In the genomic region with DNA sequence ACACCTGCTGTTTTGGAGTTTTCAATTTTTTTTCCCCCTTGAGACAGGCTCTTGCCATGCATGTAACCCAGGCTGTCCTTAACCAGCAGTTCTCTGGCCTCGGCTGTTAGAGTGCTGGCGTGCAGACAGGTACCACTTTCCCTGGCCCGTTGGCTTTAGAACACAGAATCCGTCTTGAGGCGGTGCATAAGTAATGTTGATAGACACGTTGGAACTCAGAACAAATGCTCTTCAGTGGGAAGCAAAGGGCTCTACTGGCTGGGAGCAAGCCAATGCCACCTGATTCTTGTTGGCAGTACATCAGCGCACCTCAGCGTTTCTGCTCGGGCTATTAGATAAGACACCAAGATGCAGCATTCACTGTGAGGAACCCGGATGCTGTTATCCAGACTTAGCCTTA, we compare ENCODE assay signal across 20 mouse cellular contexts. TPM values are rescaled to one million over a fixed set of nuclear protein-coding genes. Genes with fewer than 3 reads are reported as not detected.
DNase-seq lines count a peak whose midpoint lies in the region; ATAC-seq and TF ChIP-seq lines count a peak whose summit lies in the region.
"Had no signal": no experiment of that assay in that cellular context is flagged by ENCODE, and none has a peak within 500 bp of the region (broad histone marks: within the 10 kb centered on the region; RNA-seq: fewer than 3 reads in every experiment).

No protein-coding gene starts in this region.

- H3K27ac ChIP-seq in layer of hippocampus, adult 2 months: no peak overlapping the region
- no peak overlapping the region for H3K27ac ChIP-seq in liver, embryonic 12.5 days
- H3K27ac ChIP-seq: embryonic facial prominence, embryonic 12.5 days; hindbrain, embryonic 14.5 days; left cerebral cortex, adult 2 months; limb, embryonic 12.5 days; liver, embryonic 15.5 days had no signal

- H3K4me2 ChIP-seq in liver, embryonic 12.5 days: no peak overlapping the region
- H3K4me2 ChIP-seq: embryonic facial prominence, embryonic 12.5 days; heart, embryonic 11.5 days; hindbrain, embryonic 14.5 days; limb, embryonic 12.5 days; liver, embryonic 15.5 days had no signal

- H3K4me1 ChIP-seq in liver, embryonic 12.5 days: no peaks in the 10 kb centered on the region
- H3K4me1 ChIP-seq: embryonic facial prominence, embryonic 12.5 days; limb, embryonic 12.5 days; liver, embryonic 15.5 days had no signal

- H3K4me3 ChIP-seq in layer of hippocampus, adult 2 months: no peak overlapping the region
- no peak overlapping the region for H3K4me3 ChIP-seq in liver, embryonic 12.5 days
- H3K4me3 ChIP-seq: embryonic facial prominence, embryonic 12.5 days; left cerebral cortex, adult 2 months; limb, embryonic 12.5 days; liver, embryonic 15.5 days had no signal

- ATAC-seq in liver, embryonic 12.5 days: no peak
- ATAC-seq: forebrain, embryonic 16.5 days; intestine, postnatal 0 days had no signal

- H3K36me3 ChIP-seq in liver, embryonic 12.5 days: peaks cover 67% of the 10 kb centered on the region

- no peak overlapping the region for H3K9ac ChIP-seq in liver, embryonic 12.5 days
- H3K9ac ChIP-seq: embryonic facial prominence, embryonic 12.5 days; hindbrain, embryonic 14.5 days; limb, embryonic 12.5 days; liver, embryonic 15.5 days had no signal

- H3K27me3 ChIP-seq in liver, embryonic 12.5 days (replicated peaks): no peaks in the 10 kb centered on the region
- H3K27me3 ChIP-seq: embryonic facial prominence, embryonic 12.5 days; limb, embryonic 12.5 days; liver, embryonic 15.5 days had no signal

- no peaks in the 10 kb centered on the region for H3K9me3 ChIP-seq in liver, embryonic 12.5 days (replicated peaks)
- H3K9me3 ChIP-seq: embryonic facial prominence, embryonic 12.5 days; limb, embryonic 12.5 days; liver, embryonic 15.5 days had no signal

- no peak for TF ChIP-seq CTCF in layer of hippocampus, adult 2 months (conservative IDR thresholded peaks at IDR 0.05)

- 78% methylated on average over 10 of the region's 10 CpGs for WGBS in liver, embryonic 12.5 days (ENCODE audit: insufficient replicate concordance)

- peak; percentile 73 for DNase-seq in heart, adult 11 months
- DNase-seq in heart, adult 8-10 months (ENCODE audit: low spot score): no peak
- DNase-seq in cerebellum, adult 8-10 months: peak; percentile 49
- peak; percentile 63 to 77 for DNase-seq in cerebellum, postnatal 25 days
- peak; percentile 75 for DNase-seq in lung, postnatal 36 days
- no peak for DNase-seq in layer of hippocampus, adult 2 months (ENCODE audit: low spot score in 2 of 2)
- DNase-seq: gastrocnemius, postnatal 14 days; heart, postnatal 14 days; midbrain, embryonic 14.5 days; right cerebral cortex, adult 18-20 months; spleen, adult 18-20 months had no signal

RNA-seq across cellular contexts. Expression of a gene that starts 20.3 kb away (rescaled TPM):
- total RNA-seq in heart, adult 8-10 months (2022): 1 to 10 TPM; 1.9 to 3.3 (median 2.6) TPM
- 10 to 100 TPM; 16.8 to 17.7 TPM for total RNA-seq in layer of hippocampus, adult 2 months (2021)
- polyA plus RNA-seq in liver, embryonic 12.5 days (2016; fragmentation: Nextera tagmentation; extraction: Ambion mirVana): 8.0 and 8.3 TPM in 2 replicates

RNA-seq across cellular contexts. Expression of a gene that starts 24.8 kb away (rescaled TPM):
- total RNA-seq in heart, adult 8-10 months (2022): 1 to 10 TPM; 4.3 to 7.0 (median 5.1) TPM
- total RNA-seq in layer of hippocampus, adult 2 months (2021): 10 to 100 TPM; 14.5 to 17.3 TPM
- polyA plus RNA-seq in liver, embryonic 12.5 days (2016; fragmentation: Nextera tagmentation; extraction: Ambion mirVana): 4.8 and 5.2 TPM in 2 replicates

RNA-seq across cellular contexts. Expression of a gene that starts 34.6 kb away (rescaled TPM):
- total RNA-seq in heart, adult 8-10 months (2022): 100 to 1,000 TPM in 1 of 4 experiments, 10 to 100 TPM in 3; 88.1 to 113 (median 97.9) TPM
- total RNA-seq in layer of hippocampus, adult 2 months (2021): 100 to 1,000 TPM; 149 to 152 TPM
- 12.6 and 13.0 TPM in 2 replicates for polyA plus RNA-seq in liver, embryonic 12.5 days (2016; fragmentation: Nextera tagmentation; extraction: Ambion mirVana)

RNA-seq across cellular contexts. Expression of a gene that starts 34.7 kb away (rescaled TPM):
- 1 to 10 TPM; 6.4 to 7.9 (median 7.6) TPM for total RNA-seq in heart, adult 8-10 months (2022)
- total RNA-seq in layer of hippocampus, adult 2 months (2021): 10 to 100 TPM in 1 of 2 experiments, 1 to 10 TPM in 1; 9.3 to 11.0 TPM
- polyA plus RNA-seq in liver, embryonic 12.5 days (2016; fragmentation: Nextera tagmentation; extraction: Ambion mirVana): 4.4 and 4.6 TPM in 2 replicates

Comparison
In these comparisons a context has a peak if more than half of its experiments do, and no peak if none do; other contexts are left out.
1. DNase-seq: peak in heart, adult 11 months (single experiment), cerebellum, adult 8-10 months (single experiment), cerebellum, postnatal 25 days (2 of 2) and lung, postnatal 36 days (single experiment); none in heart, adult 8-10 months (single experiment) and layer of hippocampus, adult 2 months (0 of 2).
2. RNA of a gene that starts 20.3 kb away (total RNA-seq): 16.8 to 17.7 TPM in layer of hippocampus, adult 2 months; 1.9 to 3.3 TPM in heart, adult 8-10 months; every median in the first group is over 4 times any median in the second.